Mouse (Mus musculus) heart, embryonic 13.5 days (tissue): ENCODE measurements at regions not wholly inside any gene's neighbourhood (a gene's known extent, or its start where the extent isn't known, plus 50 kb on each side); places are given as distances from the start of the nearest gene placed in this dataset.

Source experiments
- ATAC-seq: fragments of 200-750 bp; cut with Nextera tagmentation; 2 replicates; pipeline ENCODE4 v1.8.0; 2017; ENCODE audit warnings: moderate TSS enrichment; ENCODE audit not compliant: insufficient number of reproducible peaks, low FRiP score, low TSS enrichment; ENCODE audit errors: extremely low read depth
- H3K27ac ChIP-seq: fragments of 300-500 bp; sonication (generic); replicated peaks from 2 replicates; pipeline ENCODE4 v1.5.1; 2015; ENCODE audit warnings: moderate library complexity, mild to moderate bottlenecking, inconsistent platforms
- H3K27me3 ChIP-seq: fragments of 300-500 bp; sonication (generic); replicated peaks from 2 replicates; pipeline ENCODE4 v1.6.1; 2015; ENCODE audit warnings: mild to moderate bottlenecking, inconsistent platforms
- H3K36me3 ChIP-seq: fragments of 300-500 bp; sonication (generic); 2 replicates; pipeline ENCODE4 v1.6.1; 2015; ENCODE audit warnings: mild to moderate bottlenecking, inconsistent platforms
- H3K4me1 ChIP-seq: fragments of 300-500 bp; sonication (generic); 2 replicates; pipeline ENCODE4 v1.6.1; 2015; ENCODE audit warnings: inconsistent platforms
- H3K4me2 ChIP-seq: fragments of 300-500 bp; sonication (generic); 2 replicates; pipeline ENCODE4 v1.6.1; 2015; ENCODE audit warnings: inconsistent platforms, mild to moderate bottlenecking, moderate library complexity
- H3K4me3 ChIP-seq: fragments of 300-500 bp; sonication (generic); 2 replicates; pipeline ENCODE4 v1.5.1; 2015; ENCODE audit warnings: moderate library complexity, mild to moderate bottlenecking, inconsistent platforms
- H3K9ac ChIP-seq: fragments of 300-500 bp; sonication (generic); 2 replicates; pipeline ENCODE4 v1.6.1; 2015; ENCODE audit warnings: inconsistent platforms, mild to moderate bottlenecking, moderate library complexity
- H3K9me3 ChIP-seq: fragments of 300-500 bp; sonication (generic); 2 replicates; pipeline ENCODE4 v1.6.1; 2016; ENCODE audit warnings: inconsistent platforms
- WGBS: fragments of 180-500 bp; shearing (Covaris S2); methylation state at CpG from one replicate; pipeline ENCODE4 v1.1.7; 2015; ENCODE audit warnings: mixed read lengths; 5-methylcytosine and 5-hydroxymethylcytosine counted together

- Histone ChIP-seq H3K9ac (no peak overlapping the region), H3K4me2 (no peak overlapping the region), H3K36me3 (no peaks in the 10 kb centered on the region), H3K4me3 (no peak overlapping the region), H3K27me3 (no peaks in the 10 kb centered on the region), H3K27ac (no peak overlapping the region), H3K9me3 (no peaks in the 10 kb centered on the region), H3K4me1 (peaks cover 20% of the 10 kb centered on the region)
- WGBS: 73% methylated on average over 6 of the region's 6 CpGs
- no peak for ATAC-seq
Observed at GRCm38 (mm10) chr2:178688586-178688985, 258.3 kb downstream of the Cdh26 start.

- Histone ChIP-seq H3K36me3 (no peaks in the 10 kb centered on the region), H3K4me1 (peaks cover 12% of the 10 kb centered on the region), H3K9ac (no peak overlapping the region), H3K27me3 (no peaks in the 10 kb centered on the region), H3K9me3 (no peaks in the 10 kb centered on the region), H3K4me3 (no peak overlapping the region), H3K4me2 (no peak overlapping the region), H3K27ac (0 out of 2 replicates have a peak overlapping the region, but pooled peaks have one; percentile 9)
- WGBS: 67% methylated on average over 13 of the region's 13 CpGs
- no peak for ATAC-seq
Observed at GRCm38 (mm10) chr2:178691190-178691864, 261.0 kb downstream of the Cdh26 start.

GRCm38 (mm10) chr2:178691865-178692228 is 261.5 kb downstream of the Cdh26 start:
- no peak overlapping the region for H3K9ac ChIP-seq
- no peak for ATAC-seq
- no peaks in the 10 kb centered on the region for H3K9me3 ChIP-seq
- no peaks in the 10 kb centered on the region for H3K27me3 ChIP-seq
- H3K4me1 ChIP-seq: peaks cover 12% of the 10 kb centered on the region
- H3K4me3 ChIP-seq: no peak overlapping the region
- H3K4me2 ChIP-seq: no peak overlapping the region
- 71% methylated on average over 4 of the region's 4 CpGs for WGBS
- H3K27ac ChIP-seq: no peak overlapping the region
- no peaks in the 10 kb centered on the region for H3K36me3 ChIP-seq

GRCm38 (mm10) chr2:178692231-178692630 is 261.9 kb downstream of the Cdh26 start:
- no peak overlapping the region for H3K4me2 ChIP-seq
- WGBS: 68% methylated on average over 3 of the region's 3 CpGs
- H3K27ac ChIP-seq: no peak overlapping the region
- ATAC-seq: no peak
- peaks cover 11% of the 10 kb centered on the region for H3K4me1 ChIP-seq
- no peak overlapping the region for H3K9ac ChIP-seq
- no peak overlapping the region for H3K4me3 ChIP-seq
- H3K27me3 ChIP-seq: no peaks in the 10 kb centered on the region
- no peaks in the 10 kb centered on the region for H3K36me3 ChIP-seq
- H3K9me3 ChIP-seq: no peaks in the 10 kb centered on the region

GRCm38 (mm10) chr2:178698648-178699047 is 268.3 kb downstream of the Cdh26 start:
- no peak overlapping the region for H3K9ac ChIP-seq

GRCm38 (mm10) chr2:178700825-178701224 is 270.5 kb downstream of the Cdh26 start:
- H3K4me1 ChIP-seq: no peaks in the 10 kb centered on the region
- no peak for ATAC-seq
- WGBS: 70% methylated on average over 3 of the region's 3 CpGs

More at GRCm38 (mm10) chr2:178698648-178699047, 268.3 kb downstream of the Cdh26 start:
- no peaks in the 10 kb centered on the region for H3K36me3 ChIP-seq
- no peaks in the 10 kb centered on the region for H3K9me3 ChIP-seq
- no peak overlapping the region for H3K27ac ChIP-seq
- no peak overlapping the region for H3K4me3 ChIP-seq
- no peak overlapping the region for H3K4me2 ChIP-seq
- H3K27me3 ChIP-seq: no peaks in the 10 kb centered on the region
- no peak for ATAC-seq
- WGBS: 66% methylated on average over 13 of the region's 13 CpGs
- H3K4me1 ChIP-seq: no peaks in the 10 kb centered on the region

GRCm38 (mm10) chr2:178704510-178704909 is 274.2 kb downstream of the Cdh26 start:
- no peaks in the 10 kb centered on the region for H3K27me3 ChIP-seq
- ATAC-seq: no peak
- no peaks in the 10 kb centered on the region for H3K9me3 ChIP-seq
- 67% methylated on average over 3 of the region's 3 CpGs for WGBS
- no peak overlapping the region for H3K4me3 ChIP-seq
- H3K27ac ChIP-seq: no peak overlapping the region
- H3K4me2 ChIP-seq: no peak overlapping the region
- H3K4me1 ChIP-seq: no peaks in the 10 kb centered on the region
- H3K9ac ChIP-seq: no peak overlapping the region
- H3K36me3 ChIP-seq: no peaks in the 10 kb centered on the region

More at GRCm38 (mm10) chr2:178700825-178701224, 270.5 kb downstream of the Cdh26 start:
- no peak overlapping the region for H3K4me2 ChIP-seq
- H3K27me3 ChIP-seq: no peaks in the 10 kb centered on the region
- no peak overlapping the region for H3K9ac ChIP-seq
- H3K36me3 ChIP-seq: no peaks in the 10 kb centered on the region
- H3K9me3 ChIP-seq: no peaks in the 10 kb centered on the region
- no peak overlapping the region for H3K4me3 ChIP-seq
- no peak overlapping the region for H3K27ac ChIP-seq

GRCm38 (mm10) chr2:178708649-178709048 is 278.3 kb downstream of the Cdh26 start:
- H3K36me3 ChIP-seq: no peaks in the 10 kb centered on the region
- H3K9ac ChIP-seq: no peak overlapping the region
- no peak overlapping the region for H3K27ac ChIP-seq
- H3K4me1 ChIP-seq: no peaks in the 10 kb centered on the region
- no peaks in the 10 kb centered on the region for H3K9me3 ChIP-seq
- no peak for ATAC-seq
- no peak overlapping the region for H3K4me3 ChIP-seq
- WGBS: 69% methylated on average over 2 of the region's 2 CpGs
- H3K4me2 ChIP-seq: no peak overlapping the region
- 0 out of 2 replicates have a peak, but pooled peaks cover 3% of the 10 kb centered on the region for H3K27me3 ChIP-seq

GRCm38 (mm10) chr2:178709192-178709881 is 279.0 kb downstream of the Cdh26 start:
- H3K9ac ChIP-seq: no peak overlapping the region
- H3K4me1 ChIP-seq: no peaks in the 10 kb centered on the region
- H3K27ac ChIP-seq: no peak overlapping the region
- no peaks in the 10 kb centered on the region for H3K9me3 ChIP-seq
- H3K4me2 ChIP-seq: no peak overlapping the region
- no peak overlapping the region for H3K4me3 ChIP-seq
- 56% methylated on average over 5 of the region's 5 CpGs for WGBS
- no peak for ATAC-seq
- H3K36me3 ChIP-seq: no peaks in the 10 kb centered on the region
- 0 out of 2 replicates have a peak, but pooled peaks cover 3% of the 10 kb centered on the region for H3K27me3 ChIP-seq

GRCm38 (mm10) chr2:178710001-178710400 is 279.7 kb downstream of the Cdh26 start:
- no peaks in the 10 kb centered on the region for H3K9me3 ChIP-seq
- no peak overlapping the region for H3K9ac ChIP-seq
- no peak overlapping the region for H3K27ac ChIP-seq
- ATAC-seq: no peak
- H3K4me1 ChIP-seq: no peaks in the 10 kb centered on the region
- WGBS: 77% methylated on average over 3 of the region's 3 CpGs
- no peaks in the 10 kb centered on the region for H3K36me3 ChIP-seq
- H3K27me3 ChIP-seq: 0 out of 2 replicates have a peak, but pooled peaks cover 3% of the 10 kb centered on the region
- H3K4me3 ChIP-seq: no peak overlapping the region
- no peak overlapping the region for H3K4me2 ChIP-seq

- no peak for ATAC-seq
- Histone ChIP-seq H3K4me1 (no peaks in the 10 kb centered on the region), H3K4me2 (no peak overlapping the region), H3K9me3 (no peaks in the 10 kb centered on the region), H3K4me3 (no peak overlapping the region), H3K36me3 (no peaks in the 10 kb centered on the region), H3K9ac (no peak overlapping the region), H3K27ac (no peak overlapping the region), H3K27me3 (0 out of 2 replicates have a peak, but pooled peaks cover 3% of the 10 kb centered on the region)
- WGBS: 61% methylated on average over 5 of the region's 5 CpGs
Observed at GRCm38 (mm10) chr2:178711587-178712080, 281.3 kb downstream of the Cdh26 start.
